Mouse (Mus musculus): ENCODE measurements around the gene Sorl1. TPM values are rescaled to one million over a fixed set of nuclear protein-coding genes. Genes with fewer than 3 reads are reported as not detected.

Gene Sorl1
- total and polyA plus RNA-seq, 3 experiments = 2.5 to 12.3 (median 6.3) TPM

DNA sequence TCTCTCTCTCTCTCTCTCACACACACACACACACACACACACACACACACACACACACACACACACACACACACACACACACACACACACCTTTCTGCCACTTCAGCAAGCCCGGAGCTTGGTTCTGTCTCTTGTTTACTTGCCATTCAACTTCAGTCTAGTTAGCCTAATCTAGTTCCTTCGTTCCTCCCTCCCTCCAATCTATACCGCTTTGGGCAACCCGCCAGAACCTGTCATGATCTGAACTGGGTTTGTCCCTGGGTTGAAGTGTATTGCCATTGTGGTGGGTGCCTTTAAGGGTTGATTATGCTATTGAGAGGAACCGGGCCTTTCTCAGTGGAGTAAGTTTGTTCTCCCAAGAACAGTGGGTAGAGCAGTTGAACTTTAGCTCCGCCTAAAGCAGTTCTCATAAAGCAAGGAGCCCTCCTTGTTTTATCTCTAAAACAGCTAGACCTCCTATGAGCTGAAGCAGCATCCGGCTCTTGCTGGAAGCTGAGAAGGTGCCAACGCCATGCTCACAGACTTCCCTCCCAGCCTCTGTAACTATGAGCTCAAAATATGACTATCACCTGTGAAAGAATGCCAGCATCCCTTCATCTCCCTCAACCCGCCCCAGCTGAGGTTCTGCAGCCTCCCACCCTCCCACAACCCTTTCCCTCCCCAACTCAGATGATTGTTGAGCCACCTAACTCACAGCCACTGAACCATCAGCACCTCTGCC is 1.3 kb upstream of the Sorl1 start:
- Histone ChIP-seq H3K4me1 (ENCODE audit: control insufficient read depth in 1 of 2, insufficient read depth in 2 of 2) (peaks cover 6 to 58% of the 10 kb centered on the region in 2 experiments; a peak in 3 of 4 replicates), H3K79me2 (replicated peaks; ENCODE audit: control insufficient read depth, extremely low read depth, insufficient read depth, poor library complexity, severe bottlenecking) (no peaks in the 10 kb centered on the region), H3K9ac (ENCODE audit: insufficient read depth, low read depth) (no peak overlapping the region), H3K27me3 (replicated peaks) (peaks cover 5% of the 10 kb centered on the region), H3K36me3 (replicated peaks in 1 of 2; ENCODE audit: control insufficient read depth in 1 of 2, insufficient read depth in 1 of 2, low read length in 1 of 2) (peaks cover 0 to 1% of the 10 kb centered on the region in 2 experiments), H3K4me3 (replicated peaks in 1 of 3; ENCODE audit: low read depth in 2 of 3, low read length in 2 of 3, poor library complexity in 1 of 3) (no peak overlapping the region), H3K27ac (ENCODE audit: insufficient read depth, low read depth) (no peak overlapping the region), H3K9me3 (replicated peaks; ENCODE audit: low read length) (no peaks in the 10 kb centered on the region), H3K4me2 (ENCODE audit: insufficient read depth, low read depth, poor library complexity, severe bottlenecking) (no peak overlapping the region)
- dilution Hi-C loops (cut with MboI; ENCODE audit: extremely low pct_ligation_motif_present, extremely low pct_unique_long_range_greater_than_20kb, low sequenced_read_pairs) = no loop called here
- in situ Hi-C loops (cut with MboI; ENCODE audit: low pct_ligation_motif_present, low pct_unique_long_range_greater_than_20kb, low sequenced_read_pairs) = no loop called here
- DNase-seq (ENCODE audit: extremely low read depth) = no peak
- TF ChIP-seq UBTF (IDR thresholded peaks at IDR 0.05; ENCODE audit: low read depth, low read length) (no peak), MXI1 (IDR thresholded peaks at IDR 0.05; ENCODE audit: low read depth, low read length) (no peak), MAX (IDR thresholded peaks at IDR 0.05; ENCODE audit: low read length) (no peak), KAT2A (IDR thresholded peaks at IDR 0.05; ENCODE audit: insufficient replicate concordance, low read length) (no peak), CHD2 (IDR thresholded peaks at IDR 0.05; ENCODE audit: low read length) (no peak), ETS1 (conservative IDR thresholded peaks at IDR 0.05; ENCODE audit: low read depth, low read length) (no peak), NRF1 (IDR thresholded peaks at IDR 0.05; ENCODE audit: low read depth, low read length) (no peak), ZNF384 (IDR thresholded peaks at IDR 0.05; ENCODE audit: low read depth, low read length) (no peak), EP300 (IDR thresholded peaks at IDR 0.05; ENCODE audit: low read length) (no peak), ELF1 (IDR thresholded peaks at IDR 0.05; ENCODE audit: low read depth, low read length) (no peak), PAX5 (IDR thresholded peaks at IDR 0.05; ENCODE audit: low read length) (no peak)

DNA sequence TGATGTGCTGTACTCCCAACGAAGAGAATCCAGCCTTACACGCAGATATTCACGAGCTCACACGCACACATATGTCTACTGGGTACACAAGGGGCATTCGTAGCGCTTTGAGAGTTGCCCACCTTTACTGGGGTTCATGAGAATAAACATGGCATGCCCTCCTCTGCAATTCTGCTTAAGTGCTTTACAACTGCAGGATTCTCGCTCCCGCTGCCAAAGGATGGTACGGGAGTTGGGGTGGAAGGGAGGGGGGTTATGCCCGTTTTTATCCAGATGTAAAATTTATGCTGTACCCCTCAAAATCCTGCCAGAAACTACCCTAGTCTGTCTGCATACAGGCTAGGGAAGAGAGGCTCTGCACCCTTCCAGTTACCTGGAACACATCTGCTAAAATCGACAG is 893 bp downstream of the Sorl1 start:
- Histone ChIP-seq H3K9ac (ENCODE audit: insufficient read depth, low read depth) (no peak overlapping the region), H3K27me3 (replicated peaks) (peaks cover 5% of the 10 kb centered on the region), H3K27ac (ENCODE audit: insufficient read depth, low read depth) (no peak overlapping the region)

More for the DNA sequence above, 893 bp downstream of the Sorl1 start:
- Histone ChIP-seq H3K4me2 (ENCODE audit: insufficient read depth, low read depth, poor library complexity, severe bottlenecking) (peak overlapping the region; percentile 79), H3K9me3 (replicated peaks; ENCODE audit: low read length) (no peaks in the 10 kb centered on the region), H3K79me2 (replicated peaks; ENCODE audit: control insufficient read depth, extremely low read depth, insufficient read depth, poor library complexity, severe bottlenecking) (no peaks in the 10 kb centered on the region), H3K4me1 (ENCODE audit: control insufficient read depth in 1 of 2, insufficient read depth in 2 of 2) (peaks cover 3 to 37% of the 10 kb centered on the region in 2 experiments; a peak in 3 of 4 replicates), H3K4me3 (replicated peaks in 1 of 3; ENCODE audit: low read depth in 2 of 3, low read length in 2 of 3, poor library complexity in 1 of 3) (peak overlapping the region in 2 of 3 experiments; percentile 72), H3K36me3 (replicated peaks in 1 of 2; ENCODE audit: control insufficient read depth in 1 of 2, insufficient read depth in 1 of 2, low read length in 1 of 2) (peaks cover 0 to 5% of the 10 kb centered on the region in 2 experiments)
- dilution Hi-C loops (cut with MboI; ENCODE audit: extremely low pct_ligation_motif_present, extremely low pct_unique_long_range_greater_than_20kb, low sequenced_read_pairs) = no loop called here
- in situ Hi-C loops (cut with MboI; ENCODE audit: low pct_ligation_motif_present, low pct_unique_long_range_greater_than_20kb, low sequenced_read_pairs) = loop anchor here (5.0 kb wide), 1 partner anchor 119 kb away; no protein-coding TSS in a partner anchor
- no peak for DNase-seq (ENCODE audit: extremely low read depth)
- no peak for TF ChIP-seq ZNF384 (IDR thresholded peaks at IDR 0.05; ENCODE audit: low read depth, low read length)
- TF ChIP-seq ZMIZ1 (IDR thresholded peaks at IDR 0.05; ENCODE audit: low read depth, low read length) = no peak
- TF ChIP-seq MXI1 (IDR thresholded peaks at IDR 0.05; ENCODE audit: low read depth, low read length) = no peak
- no peak for TF ChIP-seq RCOR1 (conservative IDR thresholded peaks at IDR 0.05; ENCODE audit: low read depth, low read length)

Measured in CH12.LX (cell line).